Mouse (Mus musculus): Measurements from ENCODE around the gene Eid2b. TPM values are rescaled to one million over a fixed set of nuclear protein-coding genes. Genes with fewer than 3 reads are reported as not detected.

Gene Eid2b
- polyA plus RNA-seq, 1 experiment from 2014 or later = 17.1 TPM

GRCm38 (mm10) chr7:28290165-28290564 is 12.6 kb downstream of the Eid2b start:
- WGBS = 2% methylated on average over 17 of the region's 18 CpGs
- Histone ChIP-seq H3K4me1 (ENCODE audit: control insufficient read depth, insufficient read depth, low read length) (peaks cover 9% of the 10 kb centered on the region), H3K4me3 (ENCODE audit: low read depth, low read length) (peak overlapping the region; percentile 20), H3K27me3 (ENCODE audit: control insufficient read depth, insufficient read depth, low read length) (peaks cover 31% of the 10 kb centered on the region), H3K27ac (ENCODE audit: low read depth, low read length) (no peak overlapping the region), H3K9me3 (ENCODE audit: control insufficient read depth, low read length) (no peaks in the 10 kb centered on the region), H3K9ac (ENCODE audit: low read length) (peak overlapping the region; percentile 41), H3K36me3 (ENCODE audit: control insufficient read depth, insufficient read depth, low read length) (no peaks in the 10 kb centered on the region), H3K4me2 (ENCODE audit: low read depth) (peak overlapping the region; percentile 44)
- peak; percentile 24; the same call in 1 of the 2 replicates for ATAC-seq (ENCODE audit: insufficient read depth, low FRiP score, low TSS enrichment)
- DNase-seq (ENCODE audit: low spot score) = peak; percentile 64

- Histone ChIP-seq H3K9me3 (ENCODE audit: control insufficient read depth, low read length) (no peaks in the 10 kb centered on the region), H3K9ac (ENCODE audit: low read length) (peak within 1 kb of the TSS; percentile 41), H3K36me3 (ENCODE audit: control insufficient read depth, insufficient read depth, low read length) (no peaks in the 10 kb centered on the region), H3K4me3 (ENCODE audit: low read depth, low read length) (peak within 1 kb of the TSS; percentile 20), H3K27me3 (ENCODE audit: control insufficient read depth, insufficient read depth, low read length) (peaks cover 31% of the 10 kb centered on the region), H3K4me1 (ENCODE audit: control insufficient read depth, insufficient read depth, low read length) (peaks cover 9% of the 10 kb centered on the region), H3K4me2 (ENCODE audit: low read depth) (peak within 1 kb of the TSS; percentile 44), H3K27ac (ENCODE audit: low read depth, low read length) (no peak within 1 kb of the TSS)
- peak; percentile 25; the same call in 1 of the 2 replicates for ATAC-seq (ENCODE audit: insufficient read depth, low FRiP score, low TSS enrichment)
- DNase-seq (ENCODE audit: low spot score) = peak; percentile 61
- WGBS = 2% methylated on average over 49 of the region's 52 CpGs
These were observed 13.4 kb downstream of the Eid2b start, which contains the start of gene Selenov for GRCm38 (mm10) chr7:28290638-28291590. Selenov (minus strand) TSS chr7:28291186.

GRCm38 (mm10) chr7:28294481-28294880 is 16.9 kb downstream of the Eid2b start:
- peaks cover 13% of the 10 kb centered on the region for H3K4me1 ChIP-seq (ENCODE audit: control insufficient read depth, insufficient read depth, low read length)

GRCm38 (mm10) chr7:28298837-28299625 is 21.5 kb downstream of the Eid2b start:
- 13% methylated on average over 43 of the region's 43 CpGs for WGBS
- ATAC-seq (ENCODE audit: insufficient read depth, low FRiP score, low TSS enrichment) = no peak; the same call in 1 of the 2 replicates

More at GRCm38 (mm10) chr7:28294481-28294880, 16.9 kb downstream of the Eid2b start:
- H3K9me3 ChIP-seq (ENCODE audit: control insufficient read depth, low read length) = no peaks in the 10 kb centered on the region
- H3K27ac ChIP-seq (ENCODE audit: low read depth, low read length) = no peak overlapping the region
- peak overlapping the region; percentile 73 for H3K4me2 ChIP-seq (ENCODE audit: low read depth)
- H3K36me3 ChIP-seq (ENCODE audit: control insufficient read depth, insufficient read depth, low read length) = no peaks in the 10 kb centered on the region
- WGBS = 2% methylated on average over 50 of the region's 63 CpGs
- ATAC-seq (ENCODE audit: insufficient read depth, low FRiP score, low TSS enrichment) (0 out of 2 replicates have a peak, but pooled peaks have one; percentile 22), DNase-seq (ENCODE audit: low spot score) (peak; percentile 86)
- H3K4me3 ChIP-seq (ENCODE audit: low read depth, low read length) = peak overlapping the region; percentile 39
- H3K9ac ChIP-seq (ENCODE audit: low read length) = peak overlapping the region; percentile 53
- H3K27me3 ChIP-seq (ENCODE audit: control insufficient read depth, insufficient read depth, low read length) = peaks cover 26% of the 10 kb centered on the region

GRCm38 (mm10) chr7:28301616-28302433 is 24.3 kb downstream of the Eid2b start, which contains the start of gene Dll3:
Dll3 (minus strand) TSS chr7:28302238.
- H3K9ac ChIP-seq (ENCODE audit: low read length) = peak within 1 kb of the TSS; percentile 73
- H3K9me3 ChIP-seq (ENCODE audit: control insufficient read depth, low read length) = no peaks in the 10 kb centered on the region
- ATAC-seq (ENCODE audit: insufficient read depth, low FRiP score, low TSS enrichment) (peak; percentile 75), DNase-seq (ENCODE audit: low spot score) (peak; percentile 87)
- peak within 1 kb of the TSS; percentile 83 for H3K27ac ChIP-seq (ENCODE audit: low read depth, low read length)
- peak within 1 kb of the TSS; percentile 50 for H3K4me2 ChIP-seq (ENCODE audit: low read depth)
- WGBS = under 1% methylated on average over 30 of the region's 30 CpGs
- H3K4me3 ChIP-seq (ENCODE audit: low read depth, low read length) = peak within 1 kb of the TSS; percentile 43
- peaks cover 9% of the 10 kb centered on the region for H3K36me3 ChIP-seq (ENCODE audit: control insufficient read depth, insufficient read depth, low read length)
- H3K4me1 ChIP-seq (ENCODE audit: control insufficient read depth, insufficient read depth, low read length) = peaks cover 11% of the 10 kb centered on the region
- peaks cover 3% of the 10 kb centered on the region for H3K27me3 ChIP-seq (ENCODE audit: control insufficient read depth, insufficient read depth, low read length)

More at GRCm38 (mm10) chr7:28298837-28299625, 21.5 kb downstream of the Eid2b start:
- peak overlapping the region; percentile 50 for H3K4me2 ChIP-seq (ENCODE audit: low read depth)
- no peak overlapping the region for H3K27ac ChIP-seq (ENCODE audit: low read depth, low read length)
- peak overlapping the region; percentile 39 for H3K9ac ChIP-seq (ENCODE audit: low read length)
- peak overlapping the region; percentile 23 for H3K4me3 ChIP-seq (ENCODE audit: low read depth, low read length)
- peaks cover 12% of the 10 kb centered on the region for H3K27me3 ChIP-seq (ENCODE audit: control insufficient read depth, insufficient read depth, low read length)
- H3K9me3 ChIP-seq (ENCODE audit: control insufficient read depth, low read length) = no peaks in the 10 kb centered on the region
- peak; percentile 68 for DNase-seq (ENCODE audit: low spot score)
- peaks cover 11% of the 10 kb centered on the region for H3K4me1 ChIP-seq (ENCODE audit: control insufficient read depth, insufficient read depth, low read length)
- H3K36me3 ChIP-seq (ENCODE audit: control insufficient read depth, insufficient read depth, low read length) = no peaks in the 10 kb centered on the region

GRCm38 (mm10) chr7:28305641-28306040 is 28.1 kb downstream of the Eid2b start:
- H3K4me3 ChIP-seq (ENCODE audit: low read depth, low read length) = no peak overlapping the region
- peaks cover 18% of the 10 kb centered on the region for H3K36me3 ChIP-seq (ENCODE audit: control insufficient read depth, insufficient read depth, low read length)
- H3K27me3 ChIP-seq (ENCODE audit: control insufficient read depth, insufficient read depth, low read length) = no peaks in the 10 kb centered on the region
- no peak overlapping the region for H3K27ac ChIP-seq (ENCODE audit: low read depth, low read length)
- H3K9ac ChIP-seq (ENCODE audit: low read length) = no peak overlapping the region
- H3K4me2 ChIP-seq (ENCODE audit: low read depth) = no peak overlapping the region
- 87% methylated on average over 10 of the region's 10 CpGs for WGBS
- no peak for ATAC-seq (ENCODE audit: insufficient read depth, low FRiP score, low TSS enrichment)
- no peak for DNase-seq (ENCODE audit: low spot score)
- no peaks in the 10 kb centered on the region for H3K9me3 ChIP-seq (ENCODE audit: control insufficient read depth, low read length)
- H3K4me1 ChIP-seq (ENCODE audit: control insufficient read depth, insufficient read depth, low read length) = peaks cover 14% of the 10 kb centered on the region

- no peak overlapping the region for H3K9ac ChIP-seq (ENCODE audit: low read length)
- 99% methylated on average over 8 of the region's 8 CpGs for WGBS
- no peaks in the 10 kb centered on the region for H3K27me3 ChIP-seq (ENCODE audit: control insufficient read depth, insufficient read depth, low read length)
- DNase-seq (ENCODE audit: low spot score) (no peak), ATAC-seq (ENCODE audit: insufficient read depth, low FRiP score, low TSS enrichment) (no peak)
- H3K4me2 ChIP-seq (ENCODE audit: low read depth) = no peak overlapping the region
- H3K4me1 ChIP-seq (ENCODE audit: control insufficient read depth, insufficient read depth, low read length) = peaks cover 16% of the 10 kb centered on the region
- H3K36me3 ChIP-seq (ENCODE audit: control insufficient read depth, insufficient read depth, low read length) = peaks cover 18% of the 10 kb centered on the region
- no peaks in the 10 kb centered on the region for H3K9me3 ChIP-seq (ENCODE audit: control insufficient read depth, low read length)
- H3K4me3 ChIP-seq (ENCODE audit: low read depth, low read length) = no peak overlapping the region
- H3K27ac ChIP-seq (ENCODE audit: low read depth, low read length) = no peak overlapping the region
These were observed 28.7 kb downstream of the Eid2b start for GRCm38 (mm10) chr7:28306216-28306615.

All from neural tube, embryonic 11.5 days (tissue).